Mouse (Mus musculus) small intestine, adult 2 months (tissue): Measurements from ENCODE around the gene Nupr1.
A peak's percentile ranks its signal among the peaks of the same experiment; 100 is the strongest.

Source experiments
- CTCF ChIP-seq: fragments of 200-500 bp; IDR thresholded peaks from 2 replicates; pipeline ENCODE4 v1.5.1; 2012; ENCODE audit warnings: low read depth, mild to moderate bottlenecking, control low read depth, inconsistent platforms, low read length, moderate library complexity, mixed read lengths; ENCODE audit not compliant: insufficient replicate concordance, insufficient read length; ENCODE audit errors: extremely low read depth
- POLR2A ChIP-seq: fragments of 200-500 bp; IDR thresholded peaks from 2 replicates; pipeline ENCODE4 v1.6.1; 2012; ENCODE audit warnings: low read depth, mild to moderate bottlenecking, control low read depth, inconsistent platforms, low read length, moderate library complexity

DNA sequence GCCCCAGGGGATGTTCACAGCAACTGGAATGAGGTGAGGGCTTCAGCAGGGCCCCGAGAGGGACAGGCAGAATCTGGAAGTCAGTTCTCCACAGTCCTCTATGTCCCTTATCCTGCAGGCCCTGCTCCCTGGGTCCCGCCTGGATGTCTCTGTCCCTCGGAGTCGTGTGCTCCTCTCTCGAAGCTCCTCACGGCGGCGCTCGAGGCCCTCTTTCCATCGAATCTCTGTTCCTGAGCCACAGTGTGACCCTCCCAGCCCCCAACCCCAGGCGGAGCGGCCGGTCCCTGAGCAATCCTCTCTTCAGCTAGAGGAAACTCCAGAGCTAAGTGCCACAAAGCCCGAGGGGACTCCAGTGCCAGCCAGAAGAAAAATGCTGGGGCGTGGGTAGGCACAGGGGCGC, 42.9 kb downstream of the Nupr1 start:
- peak; percentile 28; the same call in 1 of the 2 replicates for TF ChIP-seq CTCF
- TF ChIP-seq POLR2A = no peak
